Mouse (Mus musculus) kidney, adult 11 months (tissue): ENCODE results near the gene Tomm40l.
A peak's percentile ranks its signal among the peaks of the same experiment; 100 is the strongest.

Experiments
- DNase-seq: peaks from one replicate; pipeline ENCODE4 v3.0.0; 2022

Tomm40l gene

DNA sequence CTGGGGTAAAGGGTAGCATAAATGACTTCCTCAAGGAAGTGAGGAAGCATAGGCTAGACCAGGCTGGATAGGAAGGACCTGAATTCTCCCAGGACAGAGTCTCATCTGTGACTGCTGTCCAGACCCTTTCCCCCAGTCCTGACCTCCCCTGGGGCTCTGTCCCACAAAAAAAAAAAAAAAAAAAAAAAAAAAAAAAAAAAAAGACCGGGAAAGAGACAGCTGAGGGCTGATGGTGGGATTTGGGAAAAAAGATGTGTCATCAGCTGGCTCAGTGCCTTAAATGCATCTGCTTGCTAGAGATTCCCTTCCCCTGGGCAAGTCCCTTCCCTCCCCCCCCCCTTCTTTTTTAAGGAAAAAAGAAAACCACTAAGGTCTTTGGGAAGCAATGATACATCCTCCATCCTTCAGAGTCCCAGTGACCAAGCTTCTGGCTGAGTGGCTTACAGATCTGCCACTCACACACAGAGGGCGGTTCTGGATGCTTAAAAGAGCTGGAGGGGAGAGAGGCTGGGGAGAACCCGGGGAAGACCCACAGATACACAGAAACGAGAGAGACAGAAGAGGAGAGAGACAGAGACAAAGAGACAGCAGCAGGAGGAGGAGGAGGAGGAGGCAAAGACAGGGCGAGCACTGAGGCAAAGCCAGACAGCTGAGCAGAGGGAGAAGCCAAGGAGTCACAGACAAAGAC lies 27.7 kb upstream of the Tomm40l start, which contains the start of gene Adamts4:
Adamts4 (plus strand) TSS at position 509 of the 688 bp plus-strand sequence.
- no peak for DNase-seq

DNA sequence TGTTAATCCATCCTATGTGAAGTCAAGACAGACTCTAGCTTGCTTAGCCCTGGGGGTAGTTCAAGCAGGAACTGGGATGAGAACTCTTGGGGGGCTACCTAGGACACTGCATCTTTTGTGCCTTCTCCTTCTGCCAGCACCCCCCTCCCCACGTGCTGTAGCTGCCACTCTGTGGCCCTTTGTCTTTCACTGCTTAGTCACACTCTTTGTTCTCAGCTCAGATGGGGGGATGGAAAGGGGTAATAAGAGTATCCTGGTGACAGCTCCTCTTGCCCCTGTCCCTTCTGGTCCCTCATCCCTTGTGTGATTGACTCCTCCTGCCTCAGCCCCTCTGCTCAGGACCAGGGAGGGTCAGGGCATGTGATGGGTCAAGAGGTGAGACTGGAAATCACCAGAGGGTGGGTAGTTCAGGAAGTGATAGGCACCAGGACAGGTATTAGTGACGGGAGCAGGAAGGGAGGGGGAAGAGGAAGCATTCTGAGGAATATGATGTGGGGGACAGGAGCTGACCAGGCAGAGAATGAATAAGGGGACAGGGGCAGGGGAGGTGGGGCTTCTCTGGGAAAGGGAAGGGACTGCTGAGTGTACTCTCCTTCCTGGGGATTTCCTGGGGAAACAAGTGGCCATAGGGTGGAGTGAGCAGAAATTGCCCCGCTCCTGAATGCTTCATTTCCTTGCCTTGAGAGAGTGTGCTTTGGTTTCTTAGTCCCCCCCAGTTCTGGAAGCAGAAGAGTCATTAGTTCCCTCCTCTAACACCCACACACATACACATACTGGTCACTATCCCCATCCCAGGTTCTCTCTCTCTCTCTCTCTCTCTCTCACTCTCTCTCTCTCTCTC lies 26.3 kb upstream of the Tomm40l start:
- DNase-seq = no peak

DNA sequence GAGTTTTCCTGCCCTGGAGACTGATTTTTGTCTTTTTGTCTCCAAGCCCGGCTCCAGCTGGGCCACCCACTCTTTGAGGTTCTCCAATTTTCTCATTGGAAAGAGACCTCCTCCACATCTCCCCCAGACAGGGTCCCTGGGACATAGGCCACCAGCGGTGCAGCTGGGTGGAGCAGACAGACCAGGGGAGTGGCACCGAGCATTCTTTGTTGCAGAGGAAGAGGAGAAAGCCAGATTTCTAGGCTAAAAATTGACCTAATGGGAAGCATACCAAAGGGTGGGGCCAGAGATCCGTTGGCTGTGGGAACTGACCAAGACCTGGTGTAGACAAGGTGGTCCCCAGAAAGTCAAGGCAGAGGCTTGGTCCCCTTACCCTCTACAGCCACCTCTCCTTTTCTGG lies 25.6 kb upstream of the Tomm40l start:
- no peak for DNase-seq

DNA sequence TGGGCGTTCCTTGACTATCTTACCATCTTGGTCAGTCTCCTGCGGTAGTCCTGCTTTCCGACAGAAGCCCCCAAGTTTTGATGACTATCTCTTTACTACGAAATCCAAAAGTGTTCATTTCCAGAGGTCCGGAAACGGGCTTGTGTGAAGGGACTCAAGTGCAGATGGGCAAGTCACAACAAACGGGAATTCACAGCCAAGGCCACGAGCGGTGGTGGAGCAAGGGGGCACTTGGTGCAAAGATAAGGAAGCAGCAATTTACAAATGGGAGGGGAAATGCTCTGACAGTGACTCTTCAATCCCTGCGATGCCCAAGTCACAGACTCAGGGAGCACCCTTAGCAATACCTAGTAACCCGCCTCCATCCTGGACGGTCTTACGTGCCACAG lies 25.1 kb upstream of the Tomm40l start:
- no peak for DNase-seq

DNA sequence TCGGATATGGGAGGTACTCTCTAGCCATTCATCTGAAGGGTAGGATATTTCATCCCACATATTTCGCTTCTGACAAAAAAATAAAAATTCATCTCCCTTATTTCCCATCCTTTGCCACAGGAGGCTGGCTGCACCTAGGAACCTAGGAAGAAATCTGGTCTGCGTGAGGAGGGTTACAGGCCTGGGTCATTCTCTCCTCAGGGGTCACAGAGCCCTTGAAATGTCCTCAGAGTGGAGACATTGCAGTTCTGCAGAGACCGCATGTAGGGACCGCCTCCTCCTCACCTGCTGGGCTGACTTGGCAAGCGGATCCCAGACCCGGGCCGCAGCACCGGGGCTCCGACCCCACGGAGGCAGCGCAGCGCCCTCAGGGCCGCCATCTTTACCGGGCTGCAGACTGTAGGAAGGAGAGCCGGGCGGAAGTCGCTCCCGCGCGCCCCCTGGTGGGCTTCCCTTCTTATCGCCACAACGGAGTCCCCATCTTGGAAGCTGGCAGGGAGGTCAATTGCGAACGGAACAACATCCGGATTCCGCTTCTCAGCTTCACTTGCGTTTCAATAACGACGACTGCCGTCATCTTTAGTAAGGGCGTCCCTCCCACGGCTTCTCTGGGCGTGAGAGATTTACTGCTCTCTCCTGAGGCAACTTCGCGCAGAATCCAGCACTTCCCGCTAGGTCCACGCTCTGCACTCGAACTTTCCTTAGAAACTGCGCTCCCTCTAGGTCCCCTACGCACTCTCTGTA lies 24.6 kb upstream of the Tomm40l start:
- DNase-seq = peak; percentile 98

- no peak for DNase-seq
Measured at GRCm38 (mm10) chr1:171245353-171245752, 23.0 kb upstream of the Tomm40l start.

GRCm38 (mm10) chr1:171241952-171242351 lies 19.6 kb upstream of the Tomm40l start:
- DNase-seq = peak; percentile 44

DNA sequence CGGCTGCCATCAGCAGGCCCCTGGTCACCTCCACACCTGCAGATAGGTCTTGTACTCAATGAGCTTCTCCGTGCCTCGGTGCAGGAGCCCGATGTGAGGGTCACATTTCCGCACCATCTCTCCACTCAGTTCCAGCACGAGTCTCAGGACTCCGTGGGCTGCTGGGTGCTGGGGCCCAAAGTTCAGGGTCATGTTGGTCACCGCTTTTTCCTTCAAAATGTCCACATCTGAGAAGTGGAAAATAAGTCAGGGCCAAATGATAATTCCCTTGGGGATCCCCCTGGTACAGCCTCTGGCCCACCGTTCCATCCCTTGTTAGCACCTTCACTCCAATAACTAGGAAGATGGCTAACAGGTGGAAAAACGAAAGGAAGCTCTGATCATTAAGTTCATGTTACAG lies 18.6 kb upstream of the Tomm40l start:
- no peak for DNase-seq

- peak; percentile 58 for DNase-seq
Measured at GRCm38 (mm10) chr1:171239992-171240744, 17.9 kb upstream of the Tomm40l start.

GRCm38 (mm10) chr1:171238463-171238862 lies 16.1 kb upstream of the Tomm40l start:
- DNase-seq = peak; percentile 53

- no peak for DNase-seq
Measured at GRCm38 (mm10) chr1:171237438-171237837, 15.1 kb upstream of the Tomm40l start.

GRCm38 (mm10) chr1:171235791-171236190 lies 13.5 kb upstream of the Tomm40l start:
- DNase-seq = no peak

DNA sequence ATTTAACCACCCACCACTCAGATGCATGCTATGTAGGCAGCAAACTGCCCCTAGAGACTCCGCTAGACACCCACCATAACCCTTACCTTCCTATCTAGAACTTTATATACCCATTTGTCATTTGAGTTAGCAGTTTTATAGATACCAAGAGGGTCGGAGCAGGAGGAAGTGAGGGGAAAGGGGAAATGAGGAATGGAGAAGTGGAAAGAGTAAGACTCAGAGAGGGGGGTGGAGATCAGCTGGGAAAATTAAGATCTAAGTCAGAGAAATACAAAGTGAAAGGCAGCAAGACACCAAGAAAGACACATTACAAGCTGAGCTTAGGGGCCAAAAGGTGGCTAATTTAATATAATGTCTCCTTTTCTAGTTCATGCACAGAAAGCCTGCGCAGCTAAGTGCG lies 12.2 kb upstream of the Tomm40l start:
- no peak for DNase-seq

DNA sequence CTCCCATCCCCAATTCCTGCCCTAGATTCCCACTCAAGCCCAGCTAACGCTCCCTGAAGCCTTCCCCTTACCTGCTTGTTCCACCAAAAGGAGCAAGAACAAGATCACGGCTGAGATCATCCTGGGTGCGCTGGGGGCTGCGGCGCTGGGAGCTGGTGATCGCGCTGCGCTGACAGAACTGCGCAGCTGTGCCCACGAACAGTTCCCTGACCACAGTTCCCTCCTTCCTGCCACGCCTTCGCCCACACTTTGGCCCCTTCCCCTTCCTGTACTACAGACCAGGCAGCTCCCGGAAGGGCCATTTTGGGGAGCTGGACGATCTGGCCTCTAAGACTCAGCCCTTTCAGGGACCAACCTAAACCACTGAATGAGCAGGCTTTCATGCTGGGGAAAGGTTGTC lies 11.8 kb upstream of the Tomm40l start, which contains the start of gene Fcer1g:
Fcer1g (minus strand) TSS at position 240 of the 400 bp plus-strand sequence.
- DNase-seq = no peak

GRCm38 (mm10) chr1:171232800-171233730 lies 10.8 kb upstream of the Tomm40l start:
- no peak for DNase-seq

DNA sequence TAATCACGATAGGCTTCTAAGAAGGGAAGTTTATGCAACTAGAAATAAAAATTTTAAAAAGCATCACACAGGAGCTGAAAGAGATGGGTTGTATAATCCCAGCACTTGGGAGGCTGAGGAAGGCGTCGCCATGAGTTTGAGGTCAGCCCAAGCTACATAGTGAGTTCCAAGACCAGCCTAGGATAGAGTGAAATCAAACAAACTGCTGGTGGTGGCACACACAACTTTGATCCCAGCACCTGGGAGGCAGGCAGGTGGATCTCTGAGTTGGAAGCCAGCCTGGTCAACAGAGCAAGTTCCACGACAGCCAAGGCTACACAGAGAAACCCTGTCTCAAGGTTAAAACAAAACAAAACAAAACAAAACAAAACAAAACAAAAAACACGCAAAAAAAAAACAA lies 10.0 kb upstream of the Tomm40l start:
- no peak for DNase-seq

- no peak for DNase-seq
Measured at GRCm38 (mm10) chr1:171231844-171232243, 9.5 kb upstream of the Tomm40l start.

- DNase-seq = no peak
Measured at GRCm38 (mm10) chr1:171230215-171230614, 7.9 kb upstream of the Tomm40l start.

DNA sequence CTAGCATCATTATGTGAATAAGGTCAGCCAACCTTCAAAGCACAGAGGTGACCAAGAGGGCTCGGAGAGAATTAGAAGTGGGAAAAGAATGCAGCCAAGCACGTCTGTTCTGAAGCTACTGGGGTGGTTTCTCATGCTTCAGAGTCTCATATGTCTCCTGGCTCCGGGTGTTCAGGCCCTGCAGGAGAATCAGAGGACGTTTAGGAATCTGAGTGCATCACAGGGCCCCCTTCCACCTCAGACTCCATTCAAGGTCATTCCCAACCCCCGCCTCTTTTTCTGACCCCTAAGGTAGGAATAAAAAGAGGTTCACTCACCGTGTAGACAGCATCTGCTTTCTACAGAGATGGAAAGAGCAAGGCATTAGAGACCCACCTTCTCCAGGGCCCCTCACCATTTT lies 7.4 kb upstream of the Tomm40l start:
- DNase-seq = no peak

- DNase-seq = no peak
Measured at GRCm38 (mm10) chr1:171227879-171228278, 5.6 kb upstream of the Tomm40l start.

- no peak for DNase-seq
Measured at GRCm38 (mm10) chr1:171226780-171227179, 4.5 kb upstream of the Tomm40l start.

GRCm38 (mm10) chr1:171224857-171225256 lies 2.5 kb upstream of the Tomm40l start, which contains the start of gene Apoa2:
Gene Apoa2, plus strand, starts transcription at chr1:171225054.
- DNase-seq = no peak
